Mouse (Mus musculus) kidney, adult 9 months (tissue): Measurements from ENCODE around the gene Rabl2.

Experiments used
- DNase-seq: peaks from one replicate; pipeline ENCODE4 v3.0.0; 2022

Gene Rabl2

DNA sequence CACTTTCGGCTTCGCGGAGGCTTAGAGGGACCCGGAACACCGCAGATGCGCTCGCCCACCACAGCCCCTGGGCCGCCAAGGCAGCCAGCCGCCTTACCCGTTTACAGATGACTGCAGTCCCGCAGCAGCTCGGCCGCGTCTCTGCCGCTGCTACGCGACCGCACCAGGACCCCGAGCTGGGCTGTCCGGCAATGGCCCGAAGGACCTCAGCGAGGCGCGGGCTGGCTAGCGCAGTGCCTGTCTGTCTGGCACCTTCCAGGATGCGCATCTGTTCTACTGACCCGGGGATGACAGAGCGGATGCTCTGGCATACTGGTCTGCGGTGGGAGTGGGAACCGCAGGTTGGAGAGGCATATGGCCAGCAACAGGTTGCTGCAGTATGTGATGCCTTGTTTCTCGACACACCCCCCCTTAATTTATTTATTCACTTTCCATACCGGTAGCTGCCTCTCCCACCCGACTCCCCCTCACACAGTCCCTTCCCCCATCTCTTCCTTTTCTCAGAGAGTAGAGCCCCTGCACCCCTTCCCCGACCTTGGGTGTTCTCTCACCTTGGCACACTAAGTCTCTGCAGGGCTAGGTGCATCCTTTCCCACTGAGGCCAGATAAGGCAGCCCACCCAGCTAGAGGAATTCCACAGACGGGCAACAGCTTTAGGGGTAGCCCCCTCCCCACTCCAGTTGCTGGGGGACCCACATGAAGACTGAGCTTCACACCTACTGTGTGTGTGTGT, at the start of gene Rabl2:
TSS of gene Rabl2 (minus strand) at position 201 of the 733 bp plus-strand sequence.
- peak; percentile 89 for DNase-seq

DNA sequence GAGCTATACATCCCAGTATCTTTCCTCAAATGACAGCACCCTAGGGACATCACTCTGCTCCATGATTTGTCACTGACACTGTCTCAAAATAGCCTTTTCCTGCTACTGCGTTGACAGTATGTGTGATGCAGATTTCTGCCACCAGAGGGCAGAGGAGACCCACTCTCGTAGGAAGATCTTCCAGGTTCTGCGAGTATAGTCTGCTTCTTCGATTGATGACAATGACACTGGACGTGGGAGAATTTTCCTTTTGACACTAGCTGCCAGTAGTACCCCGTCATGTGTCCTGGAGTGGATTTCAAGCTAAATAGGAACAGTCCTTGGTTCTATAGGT, 31.9 kb upstream of the Rabl2 start:
- peak; percentile 54 for DNase-seq

DNA sequence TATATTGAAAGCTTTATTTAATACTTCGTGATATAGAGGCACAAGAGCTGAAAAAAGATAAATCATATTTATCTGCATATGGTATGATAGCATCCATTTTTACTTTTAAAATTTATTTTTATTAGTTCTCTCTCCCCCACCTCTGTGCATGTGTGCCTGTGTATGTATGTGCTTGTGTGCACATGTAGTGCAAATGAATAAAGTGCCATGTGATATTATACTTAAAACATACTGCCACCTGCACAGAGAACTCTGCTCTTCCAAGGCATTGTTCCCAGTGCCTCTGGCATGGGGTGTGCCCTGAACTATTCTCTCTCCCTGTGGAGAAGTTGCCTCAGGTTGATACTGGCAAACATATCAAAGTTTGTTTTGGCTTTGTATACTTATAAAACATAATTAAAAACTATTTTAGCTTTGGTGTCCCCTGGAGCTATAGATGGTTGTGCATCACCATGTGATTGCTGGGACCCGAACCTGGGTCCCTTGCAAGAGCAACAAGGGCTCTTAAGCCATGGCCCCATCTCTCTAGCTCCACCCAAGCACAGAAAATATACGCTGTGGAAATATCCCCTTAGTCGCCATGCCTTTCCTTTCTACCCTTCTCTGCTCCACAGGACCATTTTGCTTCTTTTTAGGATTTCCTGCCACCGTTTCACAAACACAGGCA, 31.4 kb upstream of the Rabl2 start:
- DNase-seq, result no peak

DNA sequence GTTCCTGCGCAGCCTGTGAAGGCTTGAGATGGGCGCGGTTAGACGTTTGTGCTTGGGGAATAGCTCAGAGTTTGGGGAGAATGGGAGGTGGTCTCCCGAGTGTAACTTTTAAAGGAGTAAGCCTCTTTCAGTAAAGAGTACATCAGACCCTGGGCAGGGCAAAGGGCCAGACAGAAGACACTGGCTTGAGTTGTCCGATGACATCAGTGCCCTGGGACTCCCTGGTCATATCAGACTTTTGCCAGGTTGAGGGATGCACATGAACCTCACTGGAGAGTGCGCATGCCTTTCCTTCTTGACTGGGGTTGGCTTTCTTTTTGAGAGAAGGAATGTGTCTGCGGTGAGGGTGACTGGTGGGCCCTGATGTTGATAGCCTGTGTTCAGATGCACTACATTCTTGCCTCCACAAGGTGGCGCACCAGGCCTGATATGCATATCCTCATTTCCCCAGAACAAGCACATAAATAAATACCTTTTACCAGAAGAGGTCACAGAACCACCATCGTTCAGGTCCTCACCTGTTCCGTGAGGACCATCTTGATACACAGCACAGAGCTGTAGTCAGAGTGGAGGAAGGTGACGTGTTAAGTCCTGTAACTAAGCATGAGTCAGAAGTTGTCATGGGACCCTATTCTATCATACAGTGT, 30.7 kb upstream of the Rabl2 start:
- DNase-seq, result peak; percentile 17

DNA sequence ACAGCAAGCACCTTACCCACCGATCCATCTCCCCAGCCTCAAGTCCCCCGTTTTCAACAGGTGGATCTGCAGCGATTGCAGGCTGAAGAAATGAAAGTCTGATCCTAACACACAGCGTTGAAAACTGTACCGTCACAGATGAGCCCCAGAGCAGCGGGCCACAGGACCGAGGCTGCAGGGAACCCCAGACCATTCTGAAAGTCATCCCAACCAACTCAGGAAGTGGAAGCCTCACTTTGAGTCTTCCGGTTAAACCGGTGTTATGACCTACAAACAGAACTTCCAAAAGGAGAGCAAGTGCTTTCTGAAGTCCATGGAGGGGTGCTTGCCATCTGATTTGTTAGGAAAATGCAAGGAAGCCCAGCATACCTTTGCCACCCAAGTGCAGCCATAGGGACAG, 16.2 kb upstream of the Rabl2 start:
- DNase-seq, result no peak

DNA sequence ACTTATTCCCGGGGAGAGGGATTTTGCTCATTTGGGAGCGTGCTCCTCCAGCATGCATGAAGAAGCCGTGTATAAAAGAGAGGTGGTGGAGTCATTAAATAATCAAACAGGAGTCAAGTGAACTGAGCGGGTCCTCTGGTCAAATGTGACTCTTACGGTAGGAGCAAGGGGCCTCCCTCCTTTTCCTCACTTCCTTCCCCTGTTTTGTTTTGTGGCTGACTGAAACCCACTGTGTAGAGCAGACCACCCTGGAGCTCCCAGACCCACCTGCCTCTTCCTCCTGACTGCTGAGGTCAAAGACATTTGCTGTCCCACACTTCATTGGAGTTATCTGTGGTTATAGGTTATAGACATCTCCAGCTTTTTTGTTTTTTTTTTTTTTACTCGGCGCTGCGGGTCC, 15.8 kb upstream of the Rabl2 start:
- no peak for DNase-seq

DNA sequence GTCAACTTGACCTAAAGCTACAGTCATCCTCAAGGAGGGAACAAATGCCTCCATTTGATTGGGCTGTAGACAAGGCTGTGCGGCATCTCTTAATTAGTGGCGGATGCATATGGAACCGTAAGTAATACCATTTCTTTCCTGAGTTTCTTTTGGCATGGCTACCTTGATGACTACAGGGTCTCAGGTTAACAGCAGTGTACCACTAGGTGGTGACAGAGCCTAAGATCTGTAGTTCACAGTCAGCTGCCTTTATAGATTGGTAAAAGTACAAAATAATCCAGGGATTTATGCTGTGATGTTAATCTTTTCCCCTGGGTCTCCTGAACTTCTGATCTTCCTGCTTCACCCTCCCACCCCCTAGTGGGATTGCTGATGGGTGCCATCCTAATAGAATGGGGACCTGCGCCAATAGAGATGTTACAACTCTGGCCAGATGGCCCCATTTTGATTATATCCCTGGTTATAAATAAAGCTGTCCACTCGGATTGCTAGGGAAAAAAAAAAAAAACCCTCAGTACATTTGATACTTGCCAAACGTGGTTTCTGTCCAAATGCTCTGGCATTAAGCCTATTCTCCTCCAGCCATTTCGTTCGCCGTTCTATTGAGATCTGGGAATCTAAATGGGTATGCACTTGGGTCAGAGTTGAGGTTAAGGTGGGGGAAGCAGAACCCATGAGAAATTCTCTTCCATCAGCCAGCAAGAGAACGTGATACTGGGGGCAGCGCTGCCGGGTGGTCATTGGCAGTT, 14.3 kb upstream of the Rabl2 start:
- no peak for DNase-seq

DNA sequence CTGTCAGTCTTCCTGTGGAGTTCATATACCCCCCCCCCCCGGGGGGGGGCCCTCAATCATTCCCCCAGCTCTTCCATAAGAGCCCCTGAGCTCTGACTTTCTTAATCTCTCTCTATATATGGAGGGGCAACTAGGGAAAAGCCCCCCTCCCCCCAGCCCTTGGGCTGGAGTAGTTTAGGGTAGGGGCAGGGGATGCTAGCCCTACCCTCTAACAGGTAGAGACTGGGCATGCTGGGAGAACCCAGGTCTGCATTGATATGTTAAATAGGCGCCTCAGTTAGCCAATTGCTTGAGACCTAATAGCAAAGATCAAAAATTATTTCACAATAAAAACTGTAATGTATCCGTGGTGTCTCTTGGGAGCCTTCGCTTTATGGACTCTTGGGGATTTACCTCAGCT, 825 bp upstream of the Rabl2 start:
- DNase-seq, result no peak

DNA sequence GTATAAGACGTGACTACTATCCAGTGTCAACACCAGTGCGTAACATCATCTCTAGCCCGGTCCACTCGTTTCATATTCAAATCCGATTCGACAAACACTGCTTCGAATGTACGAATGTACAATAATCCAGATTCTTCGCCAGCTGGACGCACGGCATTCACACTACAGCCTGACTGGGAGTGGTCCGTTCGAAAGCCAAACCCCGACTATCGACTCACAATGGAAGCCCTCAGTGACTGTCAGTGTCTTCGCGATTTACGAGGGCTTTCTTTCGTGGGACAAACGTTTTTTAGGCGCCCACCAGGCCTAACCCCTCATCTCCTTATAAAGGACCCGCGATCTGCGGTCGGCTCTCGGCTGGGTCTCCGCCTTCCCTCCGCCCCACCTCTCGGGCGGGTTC, 406 bp downstream of the Rabl2 start:
- no peak for DNase-seq

DNA sequence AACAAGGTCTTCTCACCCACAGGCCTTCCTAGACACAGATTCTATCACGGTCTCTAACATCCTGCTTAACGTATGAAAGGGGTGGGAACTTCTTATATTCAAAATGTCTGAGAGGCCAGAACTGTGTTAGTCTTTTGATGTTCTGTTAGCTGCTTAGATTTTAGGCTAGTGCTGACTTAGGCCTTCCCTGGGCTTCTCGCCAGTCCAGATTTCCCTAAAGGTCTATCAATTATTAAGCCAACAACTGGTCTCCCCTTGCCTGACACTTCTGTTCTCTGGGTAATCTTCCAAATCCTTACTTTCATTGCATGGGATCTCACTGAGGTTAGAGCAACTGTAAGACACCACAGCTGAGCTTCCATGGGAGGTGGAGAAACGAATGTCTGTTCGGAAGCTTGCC, 2.6 kb downstream of the Rabl2 start:
- DNase-seq, result peak; percentile 84

DNA sequence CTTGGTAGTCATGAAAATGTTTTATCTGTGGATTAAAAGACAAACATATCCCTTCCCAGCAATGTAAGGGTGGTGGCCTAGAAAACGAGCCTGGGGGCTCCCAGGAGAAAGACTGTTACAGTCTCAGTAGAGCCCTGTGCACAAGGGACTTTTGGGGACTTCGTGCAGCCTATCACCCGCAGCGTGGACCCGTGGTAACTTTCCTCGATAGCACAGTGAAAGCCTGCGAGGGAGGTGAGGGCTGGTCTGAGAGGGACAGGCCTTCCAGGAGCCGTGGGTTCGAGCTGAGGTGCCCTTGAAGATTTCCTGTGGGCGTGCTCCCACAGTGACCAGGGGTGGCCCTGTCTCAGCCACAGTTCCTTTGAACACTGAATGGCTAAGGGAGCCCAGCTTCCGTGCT, 6.1 kb downstream of the Rabl2 start:
- DNase-seq, result no peak

DNA sequence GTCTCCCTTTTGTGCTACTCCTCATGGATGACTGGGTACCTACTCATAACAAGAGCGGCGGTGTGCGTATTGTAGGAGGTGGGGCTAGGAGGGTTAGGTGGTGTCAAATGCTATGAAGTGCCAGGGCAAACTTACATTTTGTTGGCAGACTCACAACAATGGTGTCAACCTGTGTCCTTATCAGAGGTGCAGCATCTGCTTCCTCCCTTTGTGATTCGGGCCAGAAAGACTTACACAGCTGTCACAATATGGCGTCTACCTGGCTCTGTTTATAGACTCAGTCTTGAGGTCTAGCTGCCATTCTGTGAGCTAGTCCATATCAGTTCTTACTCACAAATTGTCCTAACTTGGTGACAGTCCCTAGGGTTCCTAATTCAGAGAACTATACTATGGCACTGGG, 6.6 kb downstream of the Rabl2 start:
- DNase-seq, result no peak

DNA sequence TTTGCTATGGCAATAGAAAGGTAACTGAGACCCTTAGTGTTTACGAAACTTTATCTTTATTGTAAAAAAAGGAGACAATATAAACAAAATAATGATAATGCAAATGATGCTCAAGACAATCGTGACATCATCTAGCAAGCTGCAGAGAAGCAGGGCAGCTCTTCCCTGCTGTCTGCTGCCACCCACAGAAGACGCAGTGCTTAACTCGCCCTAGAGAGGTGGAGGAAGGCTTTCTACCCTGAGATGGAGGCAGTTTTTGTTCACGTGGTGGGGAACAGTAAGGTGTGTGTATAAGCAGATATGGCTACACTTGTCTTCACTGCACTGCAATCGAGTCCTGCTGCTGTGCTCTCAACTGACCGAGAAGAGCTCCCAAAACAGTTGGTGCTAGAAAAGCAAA, 9.2 kb downstream of the Rabl2 start:
- no peak for DNase-seq

DNA sequence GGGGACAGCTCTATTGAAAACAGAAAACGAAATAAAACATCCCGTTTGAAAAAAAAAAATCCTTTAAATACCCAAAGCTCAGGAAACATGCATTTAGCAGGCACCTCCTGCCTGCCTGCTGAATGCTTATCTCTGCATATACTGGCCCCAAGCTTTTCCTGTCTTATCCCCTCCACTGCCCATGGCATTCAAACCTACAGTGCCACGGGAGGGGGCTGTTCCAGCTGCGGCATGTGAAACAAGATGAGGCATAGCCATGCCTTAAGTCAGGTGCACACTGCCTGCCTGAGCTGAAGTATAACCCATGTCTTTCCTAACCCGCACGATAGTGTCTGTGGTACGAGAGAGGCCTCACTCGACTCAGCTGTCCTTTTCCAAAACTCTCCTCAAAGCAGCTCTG, 19.6 kb downstream of the Rabl2 start:
- no peak for DNase-seq

DNA sequence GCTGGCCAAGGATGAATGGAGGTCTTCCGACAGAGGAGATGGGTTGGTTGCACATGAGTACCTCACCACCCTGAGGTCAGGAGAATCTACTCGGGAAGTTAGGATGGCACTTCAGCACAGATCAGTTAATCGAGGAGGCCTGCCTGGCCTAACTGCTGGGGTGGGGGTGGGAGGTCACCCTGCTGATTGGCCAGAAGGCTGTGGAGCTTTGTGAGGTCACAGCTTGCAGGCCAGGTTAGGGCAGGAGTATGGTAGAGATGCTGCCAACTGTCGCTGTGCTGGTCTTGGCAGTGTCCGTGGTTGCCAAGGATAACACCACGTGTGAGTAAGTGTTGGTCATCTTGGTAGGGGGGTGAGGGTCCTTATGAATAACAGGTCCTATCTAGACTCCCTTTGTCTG, 23.6 kb downstream of the Rabl2 start, which contains the start of gene Acr:
TSS of gene Acr (plus strand) at position 213 of the 400 bp plus-strand sequence.
- DNase-seq, result no peak

DNA sequence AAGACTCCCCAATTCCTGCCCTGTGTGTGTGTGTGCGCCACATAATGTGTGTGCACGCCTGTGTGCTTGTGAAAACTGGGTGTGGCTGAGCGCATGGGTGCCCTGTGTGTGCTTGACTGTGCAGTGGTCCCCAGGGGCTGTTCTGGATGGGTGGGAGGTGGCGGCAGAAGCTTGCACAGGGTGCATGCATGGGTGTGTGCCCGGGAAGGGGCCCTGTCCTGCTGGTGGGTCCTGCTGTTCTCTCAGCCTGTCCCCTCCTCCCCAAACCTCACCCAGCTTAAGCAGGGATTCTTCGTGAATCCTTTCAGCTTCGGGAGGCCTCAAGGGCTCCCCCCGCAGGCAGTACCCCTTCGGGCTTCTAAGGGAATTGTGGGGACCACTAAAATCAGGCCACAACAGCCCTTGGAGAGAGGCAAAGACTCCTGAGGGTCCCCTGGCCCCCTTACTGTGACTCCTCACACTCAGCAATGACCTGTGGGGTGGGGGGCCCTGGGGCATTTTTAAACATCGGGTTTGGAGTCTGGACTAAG, 32.5 kb downstream of the Rabl2 start:
- DNase-seq, result no peak

DNA sequence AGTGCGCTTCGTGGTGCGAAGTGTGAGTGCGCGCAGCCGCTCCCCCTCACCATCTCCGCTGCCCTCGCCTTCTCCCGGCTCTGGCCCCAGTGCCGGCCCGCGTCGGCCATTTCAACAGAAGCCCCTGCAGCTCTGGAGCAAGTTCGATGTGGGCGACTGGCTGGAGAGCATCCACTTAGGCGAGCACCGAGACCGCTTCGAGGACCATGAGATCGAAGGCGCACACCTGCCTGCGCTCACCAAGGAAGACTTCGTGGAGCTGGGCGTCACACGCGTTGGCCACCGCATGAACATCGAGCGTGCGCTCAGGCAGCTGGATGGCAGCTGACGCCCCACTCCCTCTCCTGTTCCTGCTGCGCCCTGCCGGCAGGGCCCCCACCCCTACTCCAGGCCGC, 33.7 kb downstream of the Rabl2 start:
- no peak for DNase-seq

DNA sequence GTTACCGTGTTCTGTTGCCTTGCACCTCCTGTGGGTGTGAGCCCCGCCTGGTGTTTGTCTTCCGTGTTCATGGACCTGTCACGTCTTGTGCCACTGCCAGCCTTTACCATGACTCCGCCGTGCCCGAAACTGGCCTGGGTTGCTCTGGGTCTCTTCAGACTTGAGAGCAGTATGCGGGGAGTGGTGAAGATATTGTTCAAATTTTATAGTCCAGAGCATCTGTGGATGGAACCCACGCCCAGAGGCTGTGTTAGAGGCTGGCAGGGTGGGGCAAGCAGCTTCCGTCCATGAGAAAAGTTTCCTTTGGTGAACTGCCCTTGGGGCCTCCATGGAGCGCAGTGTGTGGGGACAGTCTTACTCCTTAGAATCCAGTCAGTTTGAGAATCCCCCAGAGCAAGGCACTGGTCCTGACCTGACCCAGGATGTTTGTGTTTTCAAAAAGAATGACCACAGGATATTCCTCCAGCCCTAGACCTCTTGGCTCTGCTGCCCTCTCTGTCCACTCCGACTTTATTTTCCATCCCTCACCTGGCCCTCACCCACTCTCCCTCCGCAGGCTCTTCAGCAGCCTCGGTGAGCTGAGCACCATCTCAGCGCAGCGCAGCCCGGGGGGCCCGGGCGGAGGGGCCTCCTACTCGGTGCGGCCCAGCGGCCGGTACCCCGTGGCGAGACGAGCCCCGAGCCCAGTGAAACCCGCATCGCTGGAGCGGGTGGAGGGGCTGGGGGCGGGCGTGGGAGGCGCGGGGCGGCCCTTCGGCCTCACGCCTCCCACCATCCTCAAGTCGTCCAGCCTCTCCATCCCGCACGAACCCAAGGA, 34.3 kb downstream of the Rabl2 start:
- DNase-seq, result no peak

DNA sequence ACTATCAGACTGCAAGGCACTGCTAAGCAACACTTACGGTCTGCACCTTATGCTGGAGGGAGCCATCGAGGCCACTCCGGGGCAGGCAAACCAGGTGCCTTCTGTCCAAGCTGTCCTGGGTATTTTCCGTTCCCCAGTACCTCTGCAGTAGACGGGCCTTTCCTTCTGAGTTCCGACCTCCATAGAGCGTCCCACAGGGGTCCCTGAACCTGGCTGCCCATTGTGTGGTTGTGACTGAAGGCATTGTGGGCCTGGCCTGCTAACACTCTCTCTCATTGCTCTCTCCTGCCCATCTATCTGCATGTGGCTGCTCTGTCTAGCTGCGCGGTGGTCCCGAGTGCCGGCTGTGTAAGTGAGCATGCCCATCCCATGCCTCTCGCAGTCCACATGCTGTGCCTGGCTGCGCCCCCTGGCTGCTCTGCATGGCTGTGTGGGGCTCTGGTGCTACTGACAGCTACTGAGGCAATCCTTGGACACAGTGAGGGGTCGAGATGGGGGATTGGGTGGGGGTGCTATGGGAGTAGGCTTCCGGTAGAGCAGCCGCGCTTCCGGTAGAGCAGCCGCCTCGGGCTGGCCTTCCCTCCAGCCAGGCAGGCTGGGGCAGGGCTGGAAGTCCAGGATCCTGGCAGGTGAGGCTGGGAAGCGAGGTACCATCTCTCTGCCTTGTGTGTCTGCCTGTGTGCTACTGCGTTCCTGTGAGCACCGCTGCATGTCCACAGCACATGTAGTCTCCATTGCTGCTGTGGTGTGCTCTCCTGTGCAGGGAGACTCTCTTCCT, 35.1 kb downstream of the Rabl2 start:
- DNase-seq, result no peak

DNA sequence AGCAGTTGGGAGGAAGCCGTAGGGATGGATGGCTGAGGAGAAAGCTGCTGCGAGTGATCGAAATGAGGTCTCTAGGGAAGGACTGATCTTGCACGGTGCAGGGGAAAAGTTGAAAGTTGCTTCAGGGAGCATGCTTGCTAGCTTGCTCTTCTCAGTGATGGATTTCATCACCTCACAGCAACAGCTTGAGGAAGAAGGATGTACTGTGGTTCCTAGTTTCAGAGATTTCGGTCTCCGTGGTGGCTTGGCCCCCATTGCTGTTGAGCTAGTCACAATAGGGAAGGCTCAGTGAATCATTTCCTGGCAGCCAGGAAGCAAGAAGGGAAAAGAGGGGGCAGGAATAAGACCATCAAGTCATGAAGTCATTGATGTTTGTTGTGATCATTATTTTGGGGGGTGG, 36.1 kb downstream of the Rabl2 start:
- no peak for DNase-seq

DNA sequence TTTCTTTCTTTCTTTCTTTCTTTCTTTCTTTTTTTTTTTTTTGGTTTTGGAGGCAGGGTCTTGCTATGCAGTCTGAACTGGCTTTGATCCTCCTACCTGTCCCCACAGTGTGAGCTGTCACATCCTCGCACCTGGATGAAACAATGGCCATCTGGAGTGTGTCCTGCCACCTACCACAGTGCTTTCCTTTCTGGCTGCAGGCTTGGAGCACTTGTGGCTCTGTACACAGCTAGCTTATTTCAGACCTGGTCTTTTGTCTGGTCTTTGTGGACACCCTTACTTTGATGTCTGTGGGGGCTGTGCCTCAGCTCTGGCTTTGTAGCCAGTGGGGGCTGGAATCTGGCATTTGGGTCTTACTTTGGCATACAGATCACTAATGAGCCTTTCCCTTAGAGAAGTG, 40.0 kb downstream of the Rabl2 start:
- no peak for DNase-seq

DNA sequence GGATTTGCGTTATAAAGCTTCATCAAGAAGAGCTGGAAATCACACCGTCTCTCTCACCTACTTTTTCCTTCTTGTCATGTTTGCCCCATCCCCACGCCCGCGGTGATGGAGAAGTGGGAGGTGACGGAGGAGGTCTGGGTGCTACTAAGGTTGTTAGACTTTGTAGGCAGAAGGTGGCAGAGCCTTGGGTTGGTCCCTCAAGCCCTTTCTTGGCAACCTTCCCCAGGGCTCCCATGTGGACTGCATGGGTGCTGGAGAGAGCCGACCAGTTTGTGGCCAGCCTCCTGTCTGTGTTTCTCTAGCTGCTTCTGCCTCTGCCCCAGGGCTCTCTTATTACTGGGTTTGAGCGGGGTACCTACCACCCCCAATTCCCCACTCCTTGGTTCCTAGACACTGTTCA, 41.2 kb downstream of the Rabl2 start:
- DNase-seq, result no peak
